Mouse (Mus musculus) heart, embryonic 12.5 days (tissue): ENCODE measurements around the gene Hmg20a. TPM values are rescaled to one million over a fixed set of nuclear protein-coding genes. Genes with fewer than 3 reads are reported as not detected.

Source experiments
- ATAC-seq: fragments of 200-750 bp; cut with Nextera tagmentation; 2 replicates; pipeline ENCODE4 v1.8.0; 2017; ENCODE audit warnings: moderate TSS enrichment, moderate library complexity; ENCODE audit not compliant: insufficient number of reproducible peaks, low FRiP score
- H3K27ac ChIP-seq: fragments of 300-500 bp; sonication (generic); 2 replicates; pipeline ENCODE4 v1.5.1; 2016; ENCODE audit warnings: mild to moderate bottlenecking, moderate library complexity; ENCODE audit not compliant: poor library complexity, severe bottlenecking
- H3K27me3 ChIP-seq: fragments of 300-500 bp; sonication (generic); replicated peaks from 2 replicates; pipeline ENCODE4 v1.6.1; 2016; ENCODE audit warnings: mild to moderate bottlenecking, moderate library complexity
- H3K36me3 ChIP-seq: fragments of 300-500 bp; sonication (generic); 2 replicates; pipeline ENCODE4 v1.6.1; 2016; ENCODE audit warnings: mild to moderate bottlenecking, moderate library complexity
- H3K4me1 ChIP-seq: fragments of 300-500 bp; sonication (generic); replicated peaks from 2 replicates; pipeline ENCODE4 v1.6.1; 2016; ENCODE audit warnings: mild to moderate bottlenecking
- H3K4me2 ChIP-seq: fragments of 300-500 bp; sonication (generic); 2 replicates; pipeline ENCODE4 v1.6.1; 2016; ENCODE audit warnings: mild to moderate bottlenecking, moderate library complexity
- H3K4me3 ChIP-seq: fragments of 300-500 bp; sonication (generic); 2 replicates; pipeline ENCODE4 v1.5.1; 2016; ENCODE audit warnings: mild to moderate bottlenecking
- H3K9ac ChIP-seq: fragments of 300-500 bp; sonication (generic); 2 replicates; pipeline ENCODE4 v1.6.1; 2016; ENCODE audit warnings: mild to moderate bottlenecking, moderate library complexity
- H3K9me3 ChIP-seq: fragments of 300-500 bp; sonication (generic); replicated peaks from 2 replicates; pipeline ENCODE4 v1.6.1; 2016; ENCODE audit warnings: mild to moderate bottlenecking, moderate library complexity
- WGBS: fragments of 180-500 bp; shearing (Covaris S2); methylation state at CpG from one replicate; pipeline ENCODE4 v1.1.7; 2016; 5-methylcytosine and 5-hydroxymethylcytosine counted together
- polyA plus RNA-seq: library from polyadenylated mRNA; unstranded; fragments of >200 nt; fragmentation: Nextera tagmentation; extraction: Ambion mirVana; gene quantifications from 2 replicates; pipeline ENCODE4 v1.2.1, GENCODE M21; 2016

Gene Hmg20a
- polyA plus RNA-seq, 1 experiment from 2014 or later, result 62.1 TPM

GRCm38 (mm10) chr9:56439699-56440098, 21.3 kb downstream of the Hmg20a start:
- no peak overlapping the region for H3K4me2 ChIP-seq

GRCm38 (mm10) chr9:56451570-56451969, 33.2 kb downstream of the Hmg20a start:
- ATAC-seq, result no peak
- H3K4me2 ChIP-seq, result no peak overlapping the region
- peaks cover 11% of the 10 kb centered on the region for H3K36me3 ChIP-seq
- H3K9me3 ChIP-seq, result no peaks in the 10 kb centered on the region
- no peaks in the 10 kb centered on the region for H3K27me3 ChIP-seq
- no peak overlapping the region for H3K4me3 ChIP-seq
- peaks cover 7% of the 10 kb centered on the region; the same call in 1 of the 2 replicates for H3K4me1 ChIP-seq
- no peak overlapping the region for H3K9ac ChIP-seq
- 84% methylated on average over 6 of the region's 6 CpGs for WGBS
- H3K27ac ChIP-seq, result no peak overlapping the region

More at GRCm38 (mm10) chr9:56439699-56440098, 21.3 kb downstream of the Hmg20a start:
- no peak for ATAC-seq
- H3K36me3 ChIP-seq, result no peaks in the 10 kb centered on the region
- peaks cover 7% of the 10 kb centered on the region for H3K4me1 ChIP-seq
- H3K9ac ChIP-seq, result no peak overlapping the region
- H3K9me3 ChIP-seq, result no peaks in the 10 kb centered on the region
- no peaks in the 10 kb centered on the region for H3K27me3 ChIP-seq
- H3K27ac ChIP-seq, result no peak overlapping the region
- H3K4me3 ChIP-seq, result no peak overlapping the region
- WGBS, result 51% methylated on average over 7 of the region's 7 CpGs

GRCm38 (mm10) chr9:56453038-56453815, 34.8 kb downstream of the Hmg20a start:
- WGBS, result 79% methylated on average over 2 of the region's 2 CpGs
- H3K9ac ChIP-seq, result no peak overlapping the region

GRCm38 (mm10) chr9:56456426-56456825, 38.0 kb downstream of the Hmg20a start:
- Histone ChIP-seq H3K27ac (no peak overlapping the region), H3K4me2 (no peak overlapping the region), H3K27me3 (no peaks in the 10 kb centered on the region), H3K9ac (no peak overlapping the region), H3K4me1 (peaks cover 6% of the 10 kb centered on the region; the same call in 1 of the 2 replicates), H3K36me3 (peaks cover 10% of the 10 kb centered on the region; the same call in 1 of the 2 replicates), H3K9me3 (no peaks in the 10 kb centered on the region), H3K4me3 (no peak overlapping the region)
- ATAC-seq, result no peak
- 93% methylated on average over 3 of the region's 3 CpGs for WGBS

More at GRCm38 (mm10) chr9:56453038-56453815, 34.8 kb downstream of the Hmg20a start:
- H3K9me3 ChIP-seq, result no peaks in the 10 kb centered on the region
- H3K4me1 ChIP-seq, result peaks cover 7% of the 10 kb centered on the region; the same call in 1 of the 2 replicates
- H3K27me3 ChIP-seq, result no peaks in the 10 kb centered on the region
- peaks cover 14% of the 10 kb centered on the region for H3K36me3 ChIP-seq
- no peak for ATAC-seq
- H3K4me2 ChIP-seq, result no peak overlapping the region
- no peak overlapping the region for H3K4me3 ChIP-seq
- H3K27ac ChIP-seq, result no peak overlapping the region

- Histone ChIP-seq H3K27ac (no peak overlapping the region), H3K4me2 (no peak overlapping the region), H3K9ac (no peak overlapping the region), H3K27me3 (no peaks in the 10 kb centered on the region), H3K4me1 (peaks cover 34% of the 10 kb centered on the region), H3K36me3 (peaks cover 5% of the 10 kb centered on the region; the same call in 1 of the 2 replicates), H3K9me3 (no peaks in the 10 kb centered on the region), H3K4me3 (no peak overlapping the region)
- 77% methylated on average over 5 of the region's 5 CpGs for WGBS
- no peak for ATAC-seq
These were observed 42.6 kb downstream of the Hmg20a start for GRCm38 (mm10) chr9:56460987-56461386.

- no peak overlapping the region for H3K27ac ChIP-seq
- ATAC-seq, result no peak
- peaks cover 4% of the 10 kb centered on the region; the same call in 1 of the 2 replicates for H3K36me3 ChIP-seq
These were observed 44.2 kb downstream of the Hmg20a start for GRCm38 (mm10) chr9:56462606-56463005.

GRCm38 (mm10) chr9:56463046-56463445, 44.6 kb downstream of the Hmg20a start:
- Histone ChIP-seq H3K36me3 (peaks cover 9% of the 10 kb centered on the region), H3K27ac (peak overlapping the region; percentile 70; the same call in 1 of the 2 replicates), H3K4me2 (no peak overlapping the region), H3K4me1 (peaks cover 38% of the 10 kb centered on the region), H3K9me3 (no peaks in the 10 kb centered on the region), H3K4me3 (no peak overlapping the region), H3K9ac (no peak overlapping the region), H3K27me3 (no peaks in the 10 kb centered on the region)
- 81% methylated on average over 2 of the region's 2 CpGs for WGBS
- ATAC-seq, result no peak

More at GRCm38 (mm10) chr9:56462606-56463005, 44.2 kb downstream of the Hmg20a start:
- H3K4me3 ChIP-seq, result no peak overlapping the region
- H3K9me3 ChIP-seq, result no peaks in the 10 kb centered on the region
- 94% methylated on average over 1 of the region's 1 CpGs for WGBS
- H3K4me1 ChIP-seq, result peaks cover 38% of the 10 kb centered on the region
- no peaks in the 10 kb centered on the region for H3K27me3 ChIP-seq
- no peak overlapping the region for H3K4me2 ChIP-seq
- H3K9ac ChIP-seq, result no peak overlapping the region

- Histone ChIP-seq H3K27ac (peak overlapping the region; percentile 70), H3K27me3 (no peaks in the 10 kb centered on the region), H3K4me3 (no peak overlapping the region), H3K9me3 (no peaks in the 10 kb centered on the region), H3K9ac (no peak overlapping the region), H3K4me1 (peaks cover 38% of the 10 kb centered on the region), H3K4me2 (no peak overlapping the region), H3K36me3 (peaks cover 14% of the 10 kb centered on the region)
- ATAC-seq, result no peak
- WGBS, result 54% methylated on average over 4 of the region's 4 CpGs
These were observed 45.5 kb downstream of the Hmg20a start for GRCm38 (mm10) chr9:56463686-56464515.

GRCm38 (mm10) chr9:56464863-56465654, 46.6 kb downstream of the Hmg20a start:
- WGBS, result 50% methylated on average over 23 of the region's 23 CpGs
- H3K27me3 ChIP-seq, result no peaks in the 10 kb centered on the region
- ATAC-seq, result no peak
- no peaks in the 10 kb centered on the region for H3K9me3 ChIP-seq
- no peak overlapping the region for H3K4me3 ChIP-seq
- H3K9ac ChIP-seq, result no peak overlapping the region
- peak overlapping the region; percentile 21 for H3K27ac ChIP-seq
- peaks cover 49% of the 10 kb centered on the region for H3K4me1 ChIP-seq
- H3K36me3 ChIP-seq, result peaks cover 14% of the 10 kb centered on the region
- no peak overlapping the region for H3K4me2 ChIP-seq

- H3K36me3 ChIP-seq, result peaks cover 14% of the 10 kb centered on the region
- H3K27me3 ChIP-seq, result no peaks in the 10 kb centered on the region
- peak overlapping the region; percentile 21; the same call in 1 of the 2 replicates for H3K27ac ChIP-seq
- WGBS, result 62% methylated on average over 4 of the region's 4 CpGs
- H3K9ac ChIP-seq, result no peak overlapping the region
- H3K4me1 ChIP-seq, result peaks cover 57% of the 10 kb centered on the region
- H3K4me2 ChIP-seq, result peak overlapping the region; percentile 9; the same call in 1 of the 2 replicates
- no peaks in the 10 kb centered on the region for H3K9me3 ChIP-seq
- 0 out of 2 replicates have a peak, but pooled peaks have one; percentile 42 for ATAC-seq
- H3K4me3 ChIP-seq, result no peak overlapping the region
These were observed 47.8 kb downstream of the Hmg20a start for GRCm38 (mm10) chr9:56466251-56466650.
